Mouse (Mus musculus): Measurements from ENCODE around the gene Fmod. TPM values are rescaled to one million over a fixed set of nuclear protein-coding genes. Genes with fewer than 3 reads are reported as not detected.

Fmod gene
- polyA plus RNA-seq, 1 experiment from 2014 or later = 5.7 TPM

DNA sequence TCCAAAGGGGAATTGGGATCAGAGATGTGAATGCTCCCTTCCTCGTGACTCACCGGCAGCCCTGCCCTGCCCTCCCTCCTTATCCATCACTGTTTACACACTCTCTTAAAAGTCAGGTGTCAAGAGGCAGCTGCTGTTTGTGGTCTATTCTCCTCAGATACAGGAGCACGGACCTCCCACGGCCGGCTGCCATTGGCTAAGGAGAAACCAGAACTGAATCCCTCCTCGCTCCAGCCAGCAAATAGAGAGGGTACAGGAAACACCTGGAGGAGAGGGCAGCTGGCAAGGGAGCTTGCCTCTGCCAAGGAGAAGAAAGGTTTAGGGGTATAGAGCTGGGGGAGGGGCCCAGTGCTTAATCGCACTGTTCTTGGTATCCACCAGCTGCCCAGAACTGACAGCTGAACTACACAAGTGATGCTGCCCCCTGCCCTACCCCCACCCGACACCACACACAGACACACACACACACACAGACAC, 30.1 kb downstream of the Fmod start:
- no peak overlapping the region for H3K4me2 ChIP-seq
- peak overlapping the region; percentile 3 for H3K27ac ChIP-seq (ENCODE audit: low read depth, low read length)
- WGBS = 17% methylated on average over 8 of the region's 8 CpGs
- DNase-seq (ENCODE audit: low spot score, missing footprints) (no peak), ATAC-seq (ENCODE audit: low FRiP score) (no peak)
- H3K36me3 ChIP-seq (ENCODE audit: control insufficient read depth, insufficient read depth, low read length) = no peaks in the 10 kb centered on the region
- 0 out of 2 replicates have a peak overlapping the region, but pooled peaks have one; percentile 17 for H3K9ac ChIP-seq (ENCODE audit: low read length)
- no peaks in the 10 kb centered on the region for H3K27me3 ChIP-seq (ENCODE audit: control insufficient read depth, insufficient read depth, low read length)
- no peaks in the 10 kb centered on the region for H3K9me3 ChIP-seq (ENCODE audit: control insufficient read depth, low read length)
- H3K4me1 ChIP-seq (ENCODE audit: control insufficient read depth, insufficient read depth, low read length) = peaks cover 69% of the 10 kb centered on the region
- H3K4me3 ChIP-seq (ENCODE audit: low read depth, low read length) = no peak overlapping the region

DNA sequence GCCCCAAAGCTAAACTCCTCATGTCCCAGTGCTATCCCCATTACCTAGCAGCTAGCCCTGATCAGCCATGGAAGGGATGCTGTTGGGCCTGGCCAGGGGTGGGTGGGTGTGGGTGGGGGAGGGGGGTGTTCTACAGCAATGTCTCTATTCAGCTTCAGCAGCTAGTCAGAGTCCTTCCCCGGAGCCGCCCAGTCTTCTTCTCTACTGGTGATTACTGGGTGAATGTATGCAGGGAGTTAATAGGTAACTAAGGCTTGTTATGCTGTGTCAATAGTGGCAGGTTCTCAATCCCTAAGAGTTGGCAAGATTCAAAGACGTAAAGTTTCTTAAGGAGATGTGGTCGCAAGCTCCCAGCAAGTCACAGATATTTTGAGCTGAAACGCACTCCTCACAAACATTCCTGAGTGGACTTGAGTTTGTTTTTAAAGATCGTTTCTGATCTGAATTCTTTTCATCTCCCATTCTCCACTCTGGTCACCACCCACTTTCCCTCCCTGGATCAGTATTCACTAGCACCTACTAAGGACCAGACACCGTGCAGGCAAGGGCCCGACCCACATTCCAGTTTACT, 33.1 kb downstream of the Fmod start:
- peaks cover 4% of the 10 kb centered on the region; the same call in 1 of the 2 replicates for H3K36me3 ChIP-seq (ENCODE audit: control insufficient read depth, insufficient read depth, low read length)
- DNase-seq (ENCODE audit: low spot score, missing footprints) (no peak), ATAC-seq (ENCODE audit: low FRiP score) (no peak)
- no peaks in the 10 kb centered on the region for H3K9me3 ChIP-seq (ENCODE audit: control insufficient read depth, low read length)
- H3K9ac ChIP-seq (ENCODE audit: low read length) = no peak overlapping the region
- 71% methylated on average over 8 of the region's 8 CpGs for WGBS
- H3K4me2 ChIP-seq = no peak overlapping the region
- H3K27me3 ChIP-seq (ENCODE audit: control insufficient read depth, insufficient read depth, low read length) = no peaks in the 10 kb centered on the region
- H3K27ac ChIP-seq (ENCODE audit: low read depth, low read length) = no peak overlapping the region; the same call in 1 of the 2 replicates
- H3K4me1 ChIP-seq (ENCODE audit: control insufficient read depth, insufficient read depth, low read length) = peaks cover 56% of the 10 kb centered on the region
- H3K4me3 ChIP-seq (ENCODE audit: low read depth, low read length) = no peak overlapping the region

DNA sequence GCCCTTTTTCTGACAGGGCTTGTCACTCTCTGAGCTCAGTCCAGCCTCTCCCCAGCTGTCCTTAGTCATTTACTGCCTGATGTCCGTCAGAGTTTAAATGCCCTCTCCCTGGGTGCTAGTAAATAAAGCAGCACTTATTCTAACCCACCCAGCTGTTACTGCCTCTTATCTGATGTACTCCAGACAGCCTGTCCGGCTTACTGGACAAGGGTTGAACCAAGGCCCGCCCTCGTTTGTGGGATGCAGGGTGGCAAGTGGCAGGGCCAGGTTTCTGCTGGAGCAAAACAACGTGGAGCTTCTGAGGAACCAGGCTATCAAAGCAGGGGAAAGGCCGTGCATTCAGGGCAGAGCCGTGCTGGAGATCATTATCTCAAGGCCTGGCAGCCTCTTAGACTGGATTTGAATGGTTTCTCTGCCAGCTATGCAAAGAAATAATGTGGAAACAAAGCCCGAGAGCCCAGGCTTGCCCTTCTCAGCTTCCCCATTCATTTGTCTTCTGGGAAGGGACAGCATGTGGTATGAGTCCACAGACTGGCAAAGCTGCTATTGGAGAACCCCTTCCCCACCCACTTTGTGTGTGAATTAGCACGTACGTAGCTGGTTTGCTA, 34.5 kb downstream of the Fmod start:
- Histone ChIP-seq H3K4me2 (no peak overlapping the region), H3K9me3 (ENCODE audit: control insufficient read depth, low read length) (no peaks in the 10 kb centered on the region), H3K4me1 (ENCODE audit: control insufficient read depth, insufficient read depth, low read length) (peaks cover 49% of the 10 kb centered on the region), H3K27me3 (ENCODE audit: control insufficient read depth, insufficient read depth, low read length) (no peaks in the 10 kb centered on the region), H3K36me3 (ENCODE audit: control insufficient read depth, insufficient read depth, low read length) (peaks cover 8% of the 10 kb centered on the region; the same call in 1 of the 2 replicates), H3K9ac (ENCODE audit: low read length) (no peak overlapping the region), H3K27ac (ENCODE audit: low read depth, low read length) (peak overlapping the region; percentile 75), H3K4me3 (ENCODE audit: low read depth, low read length) (no peak overlapping the region)
- WGBS = 45% methylated on average over 10 of the region's 10 CpGs
- DNase-seq (ENCODE audit: low spot score, missing footprints) = no peak
- ATAC-seq (ENCODE audit: low FRiP score) = peak; percentile 22; the same call in 1 of the 2 replicates

DNA sequence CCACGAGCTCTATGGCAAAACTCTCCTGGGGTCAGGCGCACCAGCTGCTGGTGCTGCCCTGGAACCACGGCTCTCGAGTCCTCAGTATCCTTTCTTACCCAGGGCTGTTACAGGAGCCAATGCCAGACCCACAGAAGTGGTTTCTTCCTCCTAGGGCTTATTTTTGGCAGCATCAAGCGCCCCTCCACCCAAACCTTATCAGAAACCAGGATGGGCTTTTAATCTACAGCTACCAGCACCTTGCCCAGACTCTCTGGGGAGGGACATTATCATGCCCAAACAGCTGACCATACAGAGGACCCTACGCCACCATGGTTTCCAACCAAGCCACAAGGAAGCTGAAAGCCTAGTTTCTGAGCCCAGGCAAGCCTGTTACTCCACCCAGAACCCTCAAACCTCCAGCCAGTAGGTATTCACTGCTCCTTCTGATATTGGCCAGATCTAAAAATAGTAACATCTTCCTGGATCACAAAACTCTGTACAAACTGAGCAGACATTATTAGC, 36.1 kb downstream of the Fmod start:
- Histone ChIP-seq H3K27me3 (ENCODE audit: control insufficient read depth, insufficient read depth, low read length) (no peaks in the 10 kb centered on the region), H3K9ac (ENCODE audit: low read length) (no peak overlapping the region), H3K4me3 (ENCODE audit: low read depth, low read length) (no peak overlapping the region), H3K4me2 (no peak overlapping the region), H3K9me3 (ENCODE audit: control insufficient read depth, low read length) (no peaks in the 10 kb centered on the region), H3K4me1 (ENCODE audit: control insufficient read depth, insufficient read depth, low read length) (peaks cover 43% of the 10 kb centered on the region), H3K27ac (ENCODE audit: low read depth, low read length) (no peak overlapping the region; the same call in 1 of the 2 replicates), H3K36me3 (ENCODE audit: control insufficient read depth, insufficient read depth, low read length) (peaks cover 13% of the 10 kb centered on the region)
- WGBS = 84% methylated on average over 6 of the region's 6 CpGs
- ATAC-seq (ENCODE audit: low FRiP score) (no peak), DNase-seq (ENCODE audit: low spot score, missing footprints) (no peak)

DNA sequence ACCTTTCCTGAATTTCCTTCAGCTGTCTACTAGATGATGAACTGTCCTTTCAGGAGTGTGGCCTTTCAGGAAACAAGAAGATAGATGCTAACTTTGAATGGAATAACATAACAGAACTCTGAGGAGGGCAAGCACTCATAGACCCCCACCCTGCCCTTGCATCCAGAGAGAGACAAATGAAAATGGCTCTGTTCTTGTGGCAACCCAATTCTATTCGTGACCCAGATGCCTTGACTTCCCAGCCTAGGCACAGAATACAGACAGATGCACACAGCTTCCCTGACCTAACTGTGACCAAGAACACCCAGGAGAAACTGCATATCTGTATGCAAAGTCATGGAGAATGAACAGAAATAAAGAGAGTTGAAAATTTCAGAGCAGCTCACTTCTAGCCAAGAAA, 36.6 kb downstream of the Fmod start:
- H3K9me3 ChIP-seq (ENCODE audit: control insufficient read depth, low read length) = no peaks in the 10 kb centered on the region
- WGBS = 89% methylated on average over 1 of the region's 1 CpGs
- no peak overlapping the region for H3K4me2 ChIP-seq
- H3K36me3 ChIP-seq (ENCODE audit: control insufficient read depth, insufficient read depth, low read length) = peaks cover 13% of the 10 kb centered on the region
- DNase-seq (ENCODE audit: low spot score, missing footprints) (no peak), ATAC-seq (ENCODE audit: low FRiP score) (no peak)
- H3K4me3 ChIP-seq (ENCODE audit: low read depth, low read length) = no peak overlapping the region
- no peak overlapping the region for H3K9ac ChIP-seq (ENCODE audit: low read length)
- H3K4me1 ChIP-seq (ENCODE audit: control insufficient read depth, insufficient read depth, low read length) = peaks cover 42% of the 10 kb centered on the region
- H3K27ac ChIP-seq (ENCODE audit: low read depth, low read length) = no peak overlapping the region
- no peaks in the 10 kb centered on the region for H3K27me3 ChIP-seq (ENCODE audit: control insufficient read depth, insufficient read depth, low read length)

DNA sequence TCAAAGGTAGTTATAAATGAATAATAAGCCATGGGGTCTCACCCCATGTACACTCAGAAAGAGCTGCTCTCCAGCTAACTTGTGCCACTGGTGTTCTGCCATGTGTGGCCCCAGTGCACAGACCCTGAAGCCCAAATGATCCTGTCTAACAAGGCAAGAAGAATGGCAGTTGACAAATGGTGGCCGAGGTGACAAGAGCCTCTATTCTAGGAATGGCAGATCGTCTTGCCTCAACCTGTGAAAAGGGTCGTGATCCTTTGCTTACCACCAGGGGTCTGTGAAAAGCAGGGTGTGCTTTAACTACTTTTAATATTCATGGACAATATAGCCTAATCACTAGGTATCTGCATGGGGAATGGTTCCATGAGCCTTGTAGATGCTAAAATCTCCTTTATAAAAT, 37.1 kb downstream of the Fmod start:
- WGBS = 59% methylated on average over 3 of the region's 3 CpGs
- no peak overlapping the region for H3K4me3 ChIP-seq (ENCODE audit: low read depth, low read length)
- H3K36me3 ChIP-seq (ENCODE audit: control insufficient read depth, insufficient read depth, low read length) = peaks cover 13% of the 10 kb centered on the region
- peaks cover 42% of the 10 kb centered on the region for H3K4me1 ChIP-seq (ENCODE audit: control insufficient read depth, insufficient read depth, low read length)
- H3K27ac ChIP-seq (ENCODE audit: low read depth, low read length) = no peak overlapping the region
- ATAC-seq (ENCODE audit: low FRiP score) = no peak
- no peak overlapping the region for H3K9ac ChIP-seq (ENCODE audit: low read length)
- no peaks in the 10 kb centered on the region for H3K27me3 ChIP-seq (ENCODE audit: control insufficient read depth, insufficient read depth, low read length)
- no peaks in the 10 kb centered on the region for H3K9me3 ChIP-seq (ENCODE audit: control insufficient read depth, low read length)
- H3K4me2 ChIP-seq = no peak overlapping the region
- no peak for DNase-seq (ENCODE audit: low spot score, missing footprints)

DNA sequence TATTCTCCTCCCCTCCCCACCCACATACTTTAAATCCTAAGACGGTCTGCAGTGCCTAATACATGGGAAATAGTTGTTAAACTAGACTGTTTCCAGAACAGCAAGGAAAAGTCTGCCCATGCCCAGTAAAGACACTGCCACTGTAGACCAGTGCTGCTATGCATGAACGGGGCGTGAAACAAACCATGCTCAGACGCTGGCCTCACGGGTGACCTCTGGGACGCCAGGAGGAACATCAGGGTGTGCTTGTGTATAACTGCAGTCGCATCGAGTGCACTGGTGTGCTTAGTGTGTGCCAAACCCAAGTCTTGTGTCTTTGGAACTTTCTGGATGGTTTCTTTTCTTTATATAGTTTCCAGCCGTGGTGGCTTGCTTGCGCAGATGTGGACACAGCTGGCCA, 37.6 kb downstream of the Fmod start:
- H3K27me3 ChIP-seq (ENCODE audit: control insufficient read depth, insufficient read depth, low read length) = no peaks in the 10 kb centered on the region
- H3K4me1 ChIP-seq (ENCODE audit: control insufficient read depth, insufficient read depth, low read length) = peaks cover 46% of the 10 kb centered on the region
- no peak for DNase-seq (ENCODE audit: low spot score, missing footprints)
- H3K4me3 ChIP-seq (ENCODE audit: low read depth, low read length) = no peak overlapping the region
- WGBS = 87% methylated on average over 10 of the region's 10 CpGs
- H3K36me3 ChIP-seq (ENCODE audit: control insufficient read depth, insufficient read depth, low read length) = peaks cover 13% of the 10 kb centered on the region
- no peak for ATAC-seq (ENCODE audit: low FRiP score)
- H3K27ac ChIP-seq (ENCODE audit: low read depth, low read length) = no peak overlapping the region
- H3K9me3 ChIP-seq (ENCODE audit: control insufficient read depth, low read length) = no peaks in the 10 kb centered on the region
- H3K9ac ChIP-seq (ENCODE audit: low read length) = no peak overlapping the region
- peak overlapping the region; percentile 86 for H3K4me2 ChIP-seq

DNA sequence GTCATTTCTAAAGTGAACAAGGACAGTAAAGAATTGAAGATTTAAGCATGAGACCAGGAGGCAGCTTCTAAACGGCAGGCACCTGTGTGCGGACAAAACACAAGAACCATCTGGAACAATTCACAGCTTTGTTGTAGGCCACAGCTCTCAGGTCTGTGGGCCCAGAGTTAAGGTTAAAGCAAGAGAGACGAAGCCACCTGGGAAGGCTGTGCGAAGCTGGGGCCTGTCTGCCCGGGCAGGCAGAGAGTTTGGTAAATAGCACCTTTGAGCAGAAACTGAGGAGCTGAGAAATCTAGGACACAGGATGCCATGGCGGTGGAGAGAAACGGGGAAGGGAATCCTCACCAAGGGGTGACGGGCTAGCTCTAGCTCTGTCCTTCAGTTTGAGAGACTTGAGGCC, 38.5 kb downstream of the Fmod start:
- H3K27ac ChIP-seq (ENCODE audit: low read depth, low read length) = no peak overlapping the region; the same call in 1 of the 2 replicates
- H3K9ac ChIP-seq (ENCODE audit: low read length) = peak overlapping the region; percentile 93; the same call in 1 of the 2 replicates
- peaks cover 13% of the 10 kb centered on the region for H3K36me3 ChIP-seq (ENCODE audit: control insufficient read depth, insufficient read depth, low read length)
- DNase-seq (ENCODE audit: low spot score, missing footprints) = no peak
- peaks cover 47% of the 10 kb centered on the region for H3K4me1 ChIP-seq (ENCODE audit: control insufficient read depth, insufficient read depth, low read length)
- 91% methylated on average over 8 of the region's 8 CpGs for WGBS
- no peaks in the 10 kb centered on the region for H3K27me3 ChIP-seq (ENCODE audit: control insufficient read depth, insufficient read depth, low read length)
- H3K4me2 ChIP-seq = peak overlapping the region; percentile 86
- H3K4me3 ChIP-seq (ENCODE audit: low read depth, low read length) = peak overlapping the region; percentile 84
- no peak for ATAC-seq (ENCODE audit: low FRiP score)
- H3K9me3 ChIP-seq (ENCODE audit: control insufficient read depth, low read length) = no peaks in the 10 kb centered on the region

DNA sequence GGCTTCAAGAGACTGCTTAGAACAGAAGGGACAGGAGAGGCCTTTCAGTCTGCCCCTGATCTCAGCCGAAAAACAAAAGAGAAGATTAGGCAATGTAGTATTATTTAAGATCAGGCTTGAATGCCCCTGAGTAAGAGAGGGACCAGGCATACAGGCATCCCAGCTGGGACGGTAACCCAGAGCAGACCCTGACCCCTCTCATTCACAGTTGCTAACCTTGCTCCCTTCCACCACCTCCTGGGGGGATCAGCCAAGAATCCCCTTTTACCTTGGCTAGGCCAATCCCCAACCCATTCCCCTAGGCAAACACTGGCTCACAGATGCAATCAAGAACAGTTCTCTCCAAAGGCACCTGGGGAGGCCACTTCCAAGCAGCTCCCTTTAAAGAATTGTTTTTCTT, 39.7 kb downstream of the Fmod start:
- Histone ChIP-seq H3K27ac (ENCODE audit: low read depth, low read length) (peak overlapping the region; percentile 52), H3K4me1 (ENCODE audit: control insufficient read depth, insufficient read depth, low read length) (peaks cover 34% of the 10 kb centered on the region), H3K9ac (ENCODE audit: low read length) (peak overlapping the region; percentile 93), H3K9me3 (ENCODE audit: control insufficient read depth, low read length) (no peaks in the 10 kb centered on the region), H3K4me3 (ENCODE audit: low read depth, low read length) (peak overlapping the region; percentile 84), H3K27me3 (ENCODE audit: control insufficient read depth, insufficient read depth, low read length) (no peaks in the 10 kb centered on the region), H3K36me3 (ENCODE audit: control insufficient read depth, insufficient read depth, low read length) (peaks cover 13% of the 10 kb centered on the region), H3K4me2 (peak overlapping the region; percentile 86)
- no peak for DNase-seq (ENCODE audit: low spot score, missing footprints)
- 3% methylated on average over 2 of the region's 2 CpGs for WGBS
- no peak for ATAC-seq (ENCODE audit: low FRiP score)

All from midbrain, embryonic 11.5 days (tissue).